Mouse (Mus musculus) left cerebral cortex, adult 18-20 months (tissue): ENCODE data around the gene Slfn2. TPM values are rescaled to one million over a fixed set of nuclear protein-coding genes. Genes with fewer than 3 reads are reported as not detected.
"Not testable (repeated sequence)": the region's sequence is repeated elsewhere in the genome, so short reads cannot be mapped to it uniquely, and the experiment has no call there.

Experiments
- DNase-seq, 2 experiments: peaks; one replicate each; pipeline ENCODE4 v3.0.0; 2021 to 2022; ENCODE audit warnings: low spot score in 2 of 2, mixed read lengths in 1 of 2
- long read RNA-seq, 2 experiments: library from polyadenylated mRNA; stranded (forward); transcript quantifications; one replicate each; pipeline ENCODE4 v2.0.0; 2021
- total RNA-seq, 2 experiments: library from RNA; stranded (reverse); gene quantifications; 2 replicates each; pipeline ENCODE4 v1.2.3; 2021

Slfn2 gene
- 1 to 10 TPM in 1 of 2 experiments, under 1 TPM in 1; 0.80 to 1.8 TPM for total RNA-seq
- long read RNA-seq, experiment 1, partial matches to known transcripts, result 1 of 5 reads
- long read RNA-seq, experiment 1, other reads (novel, unspliced or antisense), result 0 of 5 reads
- long read RNA-seq, experiment 2, result 0 reads

GRCm38 (mm10) chr11:83064946-83065345 lies at the start of gene Slfn2:
Gene Slfn2, plus strand, starts transcription at chr11:83065112.
- DNase-seq, result no peak

GRCm38 (mm10) chr11:83016093-83016492 lies 48.8 kb upstream of the Slfn2 start:
- no peak for DNase-seq

GRCm38 (mm10) chr11:83019561-83020519 lies 45.1 kb upstream of the Slfn2 start:
- DNase-seq, result not testable (repeated sequence)

- no peak for DNase-seq
Measured at GRCm38 (mm10) chr11:83020621-83021020, 44.3 kb upstream of the Slfn2 start, which contains the start of gene Slfn8. Gene Slfn8, minus strand, starts transcription at chr11:83020810.

- not testable (repeated sequence) for DNase-seq
Measured at GRCm38 (mm10) chr11:83038686-83039085, 26.2 kb upstream of the Slfn2 start.

- no peak for DNase-seq
Measured at GRCm38 (mm10) chr11:83039156-83039555, 25.8 kb upstream of the Slfn2 start.

GRCm38 (mm10) chr11:83039796-83040195 lies 25.1 kb upstream of the Slfn2 start:
- DNase-seq, result no peak

- no peak for DNase-seq
Measured at GRCm38 (mm10) chr11:83040325-83040724, 24.6 kb upstream of the Slfn2 start.

GRCm38 (mm10) chr11:83041000-83041399 lies 23.9 kb upstream of the Slfn2 start:
- no peak for DNase-seq

GRCm38 (mm10) chr11:83043891-83044290 lies 21.0 kb upstream of the Slfn2 start:
- no peak for DNase-seq

GRCm38 (mm10) chr11:83045642-83046041 lies 19.3 kb upstream of the Slfn2 start:
- DNase-seq, result peak in 1 of 2 experiments; percentile 16

GRCm38 (mm10) chr11:83057863-83058262 lies 7.0 kb upstream of the Slfn2 start:
- peak; percentile 41 to 49 for DNase-seq

- DNase-seq, result no peak
Measured at GRCm38 (mm10) chr11:83060412-83061020, 4.4 kb upstream of the Slfn2 start.

GRCm38 (mm10) chr11:83061806-83062205 lies 3.1 kb upstream of the Slfn2 start:
- no peak for DNase-seq

- no peak for DNase-seq
Measured at GRCm38 (mm10) chr11:83063126-83063525, 1.8 kb upstream of the Slfn2 start.

GRCm38 (mm10) chr11:83063941-83064349 lies 967 bp upstream of the Slfn2 start:
- no peak for DNase-seq

- DNase-seq, result no peak
Measured at GRCm38 (mm10) chr11:83065441-83066344, 781 bp downstream of the Slfn2 start.

GRCm38 (mm10) chr11:83066640-83067531 lies 2.0 kb downstream of the Slfn2 start:
- DNase-seq, result peak in 1 of 2 experiments; percentile 20

- DNase-seq, result no peak
Measured at GRCm38 (mm10) chr11:83067982-83068694, 3.2 kb downstream of the Slfn2 start.
